Mouse (Mus musculus) macrophage (primary cell): ENCODE measurements around the gene Wdr54. TPM values are rescaled to one million over a fixed set of nuclear protein-coding genes. Genes with fewer than 3 reads are reported as not detected.

Source experiments
- H3K27ac ChIP-seq: fragments of 350-480 bp; formaldehyde crosslinking; 2 replicates; pipeline ENCODE4 v1.9.0; 2021
- H3K36me3 ChIP-seq: fragments of 350-480 bp; formaldehyde crosslinking; 2 replicates; pipeline ENCODE4 v1.9.0; 2021; ENCODE audit errors: inconsistent target
- H3K4me3 ChIP-seq: fragments of 350-480 bp; formaldehyde crosslinking; 2 replicates; pipeline ENCODE4 v1.9.0; 2021; ENCODE audit errors: inconsistent target
- H3K79me2 ChIP-seq: fragments of 350-480 bp; formaldehyde crosslinking; 2 replicates; pipeline ENCODE4 v1.9.0; 2021; ENCODE audit errors: inconsistent target
- WGBS: methylation state at CpG from one replicate; pipeline ENCODE4 v1.1.7; 2026; ENCODE audit warnings: inconsistent platforms; ENCODE audit not compliant: missing documents; 5-methylcytosine and 5-hydroxymethylcytosine counted together
- polyA plus RNA-seq: library from polyadenylated mRNA; stranded (reverse); fragments of 250-400 nt; gene quantifications from 3 replicates; pipeline ENCODE4 v1.2.4, GENCODE M21; 2018; ENCODE audit warnings: inconsistent platforms
- total RNA-seq, 78 experiments: library from RNA; depleted of rRNA; stranded (reverse); fragments of 250-400 nt; gene quantifications; 1 replicate in 9 of 78; 2 replicates in 24 of 78; 3 replicates in 43 of 78; 4 replicates in 2 of 78; pipeline ENCODE4 v1.2.4; 2018; ENCODE audit warnings: inconsistent platforms in 56 of 78

Gene Wdr54
- 1 to 10 TPM in 6 of 26 experiments, under 1 TPM in 9, not detected in 11; 0.29 to 1.8 (median 0.92) TPM for total RNA-seq (2018; cell fraction: chromatin; rRNA removed)
- total RNA-seq (2018; cell fraction: cytosol; rRNA removed) = under 1 TPM; 0.10 to 0.65 (median 0.34) TPM
- total RNA-seq (2018; cell fraction: nucleus; rRNA removed) = 1 to 10 TPM in 4 of 26 experiments, under 1 TPM in 9, not detected in 13; 0.28 to 1.6 (median 0.63) TPM
- polyA plus RNA-seq = 0.30 to 1.1 TPM (median 0.42 TPM) in 3 replicates

GRCm38 (mm10) chr6:83156259-83156684 lies at the start of gene Wdr54, which contains the start of gene 1700003E16Rik:
Gene Wdr54, minus strand, starts transcription at chr6:83156397.
Gene 1700003E16Rik, plus strand, starts transcription at chr6:83156404.
- Histone ChIP-seq H3K36me3 (no peaks in the 10 kb centered on the region), H3K27ac (no peak within 1 kb of the TSS), H3K4me3 (peak within 1 kb of the TSS; percentile 45), H3K79me2 (no peaks in the 10 kb centered on the region)
- 3% methylated on average over 32 of the region's 32 CpGs for WGBS

GRCm38 (mm10) chr6:83205851-83206250 lies 49.7 kb upstream of the Wdr54 start:
- H3K27ac ChIP-seq = no peak overlapping the region
- H3K4me3 ChIP-seq = no peak overlapping the region
- H3K79me2 ChIP-seq = no peaks in the 10 kb centered on the region
- H3K36me3 ChIP-seq = no peaks in the 10 kb centered on the region
- WGBS = 84% methylated on average over 2 of the region's 3 CpGs

GRCm38 (mm10) chr6:83203320-83203719 lies 47.1 kb upstream of the Wdr54 start:
- H3K4me3 ChIP-seq = no peak overlapping the region
- no peak overlapping the region for H3K27ac ChIP-seq
- WGBS = 93% methylated on average over 4 of the region's 4 CpGs
- H3K36me3 ChIP-seq = peaks cover 13% of the 10 kb centered on the region; the same call in 1 of the 2 replicates
- no peaks in the 10 kb centered on the region for H3K79me2 ChIP-seq

GRCm38 (mm10) chr6:83197345-83198004 lies 41.3 kb upstream of the Wdr54 start:
- Histone ChIP-seq H3K36me3 (peaks cover 70% of the 10 kb centered on the region), H3K27ac (no peak overlapping the region), H3K4me3 (no peak overlapping the region), H3K79me2 (no peaks in the 10 kb centered on the region)
- 90% methylated on average over 14 of the region's 15 CpGs for WGBS

GRCm38 (mm10) chr6:83193571-83193970 lies 37.4 kb upstream of the Wdr54 start:
- Histone ChIP-seq H3K4me3 (no peak overlapping the region), H3K27ac (no peak overlapping the region), H3K36me3 (peaks cover 94% of the 10 kb centered on the region), H3K79me2 (no peaks in the 10 kb centered on the region)
- 97% methylated on average over 7 of the region's 7 CpGs for WGBS

GRCm38 (mm10) chr6:83186946-83187345 lies 30.7 kb upstream of the Wdr54 start:
- H3K27ac ChIP-seq = no peak overlapping the region
- WGBS = 80% methylated on average over 2 of the region's 2 CpGs
- peaks cover 62% of the 10 kb centered on the region for H3K36me3 ChIP-seq

GRCm38 (mm10) chr6:83185895-83186861 lies 30.0 kb upstream of the Wdr54 start:
- Histone ChIP-seq H3K36me3 (peaks cover 54% of the 10 kb centered on the region), H3K27ac (no peak overlapping the region), H3K4me3 (no peak overlapping the region), H3K79me2 (no peaks in the 10 kb centered on the region)
- WGBS = 52% methylated on average over 20 of the region's 25 CpGs

More at GRCm38 (mm10) chr6:83186946-83187345, 30.7 kb upstream of the Wdr54 start:
- Histone ChIP-seq H3K79me2 (no peaks in the 10 kb centered on the region), H3K4me3 (no peak overlapping the region)

- WGBS = 90% methylated on average over 3 of the region's 3 CpGs
- H3K36me3 ChIP-seq = peaks cover 44% of the 10 kb centered on the region
- no peak overlapping the region for H3K4me3 ChIP-seq
- H3K79me2 ChIP-seq = peaks cover 5% of the 10 kb centered on the region; the same call in 1 of the 2 replicates
- H3K27ac ChIP-seq = no peak overlapping the region
Measured at GRCm38 (mm10) chr6:83184858-83185435, 28.8 kb upstream of the Wdr54 start.

- WGBS = 92% methylated on average over 6 of the region's 6 CpGs
- peaks cover 34% of the 10 kb centered on the region; the same call in 1 of the 2 replicates for H3K36me3 ChIP-seq
- H3K79me2 ChIP-seq = peaks cover 47% of the 10 kb centered on the region; the same call in 1 of the 2 replicates
- no peak overlapping the region for H3K4me3 ChIP-seq
- no peak overlapping the region for H3K27ac ChIP-seq
Measured at GRCm38 (mm10) chr6:83180605-83181004, 24.4 kb upstream of the Wdr54 start.

- no peak overlapping the region for H3K27ac ChIP-seq
- peaks cover 28% of the 10 kb centered on the region; the same call in 1 of the 2 replicates for H3K36me3 ChIP-seq
- WGBS = 86% methylated on average over 12 of the region's 12 CpGs
- H3K79me2 ChIP-seq = peaks cover 57% of the 10 kb centered on the region; the same call in 1 of the 2 replicates
- H3K4me3 ChIP-seq = no peak overlapping the region
Measured at GRCm38 (mm10) chr6:83179390-83180117, 23.4 kb upstream of the Wdr54 start.

GRCm38 (mm10) chr6:83175996-83176395 lies 19.8 kb upstream of the Wdr54 start:
- 0 out of 2 replicates have a peak, but pooled peaks cover 5% of the 10 kb centered on the region for H3K36me3 ChIP-seq
- WGBS = 97% methylated on average over 8 of the region's 8 CpGs
- H3K27ac ChIP-seq = no peak overlapping the region
- H3K79me2 ChIP-seq = peaks cover 92% of the 10 kb centered on the region
- H3K4me3 ChIP-seq = no peak overlapping the region

- Histone ChIP-seq H3K36me3 (0 out of 2 replicates have a peak, but pooled peaks cover 5% of the 10 kb centered on the region), H3K27ac (no peak overlapping the region), H3K79me2 (peaks cover 99% of the 10 kb centered on the region), H3K4me3 (no peak overlapping the region)
- 86% methylated on average over 8 of the region's 9 CpGs for WGBS
Measured at GRCm38 (mm10) chr6:83172240-83172920, 16.2 kb upstream of the Wdr54 start.

- no peak overlapping the region for H3K4me3 ChIP-seq
- no peaks in the 10 kb centered on the region for H3K36me3 ChIP-seq
- H3K27ac ChIP-seq = no peak overlapping the region
- WGBS = 96% methylated on average over 5 of the region's 5 CpGs
- H3K79me2 ChIP-seq = peaks cover 99% of the 10 kb centered on the region
Measured at GRCm38 (mm10) chr6:83171063-83171462, 14.9 kb upstream of the Wdr54 start.
